Mouse (Mus musculus): Measurements from ENCODE around the gene Slc4a3.

Gene Slc4a3

DNA sequence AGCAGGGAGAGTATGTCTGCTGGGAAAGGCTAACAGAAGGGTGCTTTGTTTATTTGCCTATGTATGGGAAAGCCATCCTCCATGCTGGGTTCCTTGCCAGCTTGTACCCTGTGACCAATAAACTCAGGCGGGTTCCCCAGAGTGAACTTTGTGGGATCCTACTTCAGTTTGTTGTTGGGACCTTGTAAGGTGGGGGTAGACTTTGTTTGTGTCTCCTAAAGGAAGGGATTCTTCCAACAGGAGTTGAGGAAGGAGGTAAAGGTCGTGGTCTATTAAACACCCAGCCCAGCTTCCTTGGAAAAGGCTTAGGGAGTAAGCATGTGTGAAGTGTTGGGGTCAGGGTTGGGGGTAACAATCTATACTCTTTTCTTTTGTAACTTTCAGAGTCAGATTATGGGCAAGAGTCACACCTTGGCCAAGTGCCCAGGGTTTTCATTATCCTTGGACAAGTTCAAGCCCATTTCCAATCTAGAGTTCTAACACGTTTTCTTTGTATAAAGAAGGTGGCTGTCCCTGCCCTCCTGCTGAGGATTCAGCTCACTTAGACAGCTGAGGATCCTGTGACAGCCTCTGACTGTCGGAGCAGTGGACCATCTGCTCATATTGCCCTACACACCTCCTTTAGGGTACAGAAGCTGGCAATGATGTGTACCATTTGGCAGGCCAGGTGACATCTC lies 15.3 kb downstream of the Slc4a3 start:
- peak in 1 of 2 experiments; percentile 16 for DNase-seq

- no peak for DNase-seq
These were observed 15.8 kb downstream of the Slc4a3 start for GRCm38 (mm10) chr1:75561898-75562238.

DNA sequence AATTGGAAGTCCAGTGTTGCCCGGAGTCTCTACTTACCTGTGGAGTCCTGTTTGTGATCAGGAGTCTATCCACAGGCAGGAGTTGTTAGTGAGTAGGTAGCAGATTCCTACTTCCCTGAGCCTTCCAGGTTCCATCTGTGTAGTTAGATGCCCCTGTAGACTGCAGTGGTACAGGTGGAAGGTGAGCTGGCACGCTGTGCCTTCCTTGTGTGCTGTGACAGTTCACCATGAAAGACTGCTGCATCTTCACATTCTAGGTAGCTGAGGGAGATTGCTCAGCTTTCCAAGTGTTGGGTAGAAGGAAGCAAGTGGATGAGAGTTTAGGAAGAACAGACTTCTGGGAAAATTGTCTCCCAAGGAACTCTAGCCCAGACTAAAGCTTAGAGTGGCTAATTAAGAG lies 18.0 kb downstream of the Slc4a3 start:
- DNase-seq: no peak

GRCm38 (mm10) chr1:75564916-75565315 lies 18.9 kb downstream of the Slc4a3 start:
- DNase-seq: no peak

DNA sequence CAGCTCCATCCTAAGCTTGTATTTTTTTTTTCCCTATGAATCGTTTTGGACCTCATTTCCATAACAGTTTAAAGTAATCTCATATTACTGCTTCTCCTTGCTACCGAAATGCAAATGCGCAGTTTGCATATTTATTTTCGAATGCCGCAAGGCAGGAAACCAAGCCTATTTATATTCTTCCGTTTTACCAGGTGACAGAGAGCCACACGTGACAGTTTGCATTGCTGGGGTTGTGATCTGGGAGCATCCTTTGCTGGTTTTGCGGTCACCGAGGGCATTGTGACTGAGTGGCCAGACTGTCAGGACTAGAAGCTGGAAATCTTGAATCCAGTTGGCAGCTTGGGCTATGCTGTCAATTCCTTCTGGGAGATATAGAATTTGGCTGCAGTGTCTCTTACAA lies 19.6 kb downstream of the Slc4a3 start:
- DNase-seq: no peak

- DNase-seq: no peak
These were observed 24.3 kb downstream of the Slc4a3 start for GRCm38 (mm10) chr1:75570403-75570802.

GRCm38 (mm10) chr1:75572776-75573175 lies 26.7 kb downstream of the Slc4a3 start:
- DNase-seq: no peak

DNA sequence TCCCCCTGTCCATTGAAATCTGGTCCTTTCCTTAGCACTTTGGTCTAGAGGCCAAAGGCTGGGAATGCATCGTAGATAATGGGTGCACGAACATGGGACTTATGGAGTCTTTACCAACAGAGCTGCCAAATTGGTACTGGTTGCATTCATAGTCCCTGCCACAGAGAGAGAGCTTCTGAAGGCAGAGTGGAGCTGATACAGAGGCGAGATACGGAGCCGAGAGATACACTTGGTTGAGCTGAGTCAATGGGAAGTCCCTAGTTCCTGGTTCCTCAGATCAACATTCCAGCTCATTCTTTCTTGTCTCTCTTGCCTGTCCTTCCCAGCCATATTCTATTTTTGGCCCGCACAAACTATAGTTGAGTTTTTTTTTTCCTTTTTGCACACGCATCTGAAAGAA lies 27.6 kb downstream of the Slc4a3 start:
- DNase-seq: no peak

- no peak for DNase-seq
These were observed 28.6 kb downstream of the Slc4a3 start for GRCm38 (mm10) chr1:75574476-75575310.

- DNase-seq: no peak
These were observed 36.0 kb downstream of the Slc4a3 start for GRCm38 (mm10) chr1:75581936-75582624.

DNA sequence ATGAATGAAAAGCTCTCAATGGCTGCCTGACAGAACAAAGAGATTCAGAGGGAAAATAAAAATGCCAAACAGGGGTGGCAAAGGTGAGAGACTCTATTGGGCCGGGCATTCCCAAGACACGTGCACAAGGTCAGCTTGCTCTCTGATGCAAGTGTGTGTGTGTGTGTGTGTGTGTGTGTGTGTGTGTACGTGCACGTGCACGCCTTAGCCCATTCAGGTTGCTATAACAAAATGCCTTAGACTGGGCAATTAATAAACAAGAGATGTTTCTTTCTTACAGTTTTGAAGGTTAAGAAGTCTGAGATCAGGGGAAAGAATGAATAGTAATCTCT lies 36.5 kb downstream of the Slc4a3 start:
- DNase-seq: no peak

- DNase-seq: no peak
These were observed 37.0 kb downstream of the Slc4a3 start for GRCm38 (mm10) chr1:75583034-75583433.

DNA sequence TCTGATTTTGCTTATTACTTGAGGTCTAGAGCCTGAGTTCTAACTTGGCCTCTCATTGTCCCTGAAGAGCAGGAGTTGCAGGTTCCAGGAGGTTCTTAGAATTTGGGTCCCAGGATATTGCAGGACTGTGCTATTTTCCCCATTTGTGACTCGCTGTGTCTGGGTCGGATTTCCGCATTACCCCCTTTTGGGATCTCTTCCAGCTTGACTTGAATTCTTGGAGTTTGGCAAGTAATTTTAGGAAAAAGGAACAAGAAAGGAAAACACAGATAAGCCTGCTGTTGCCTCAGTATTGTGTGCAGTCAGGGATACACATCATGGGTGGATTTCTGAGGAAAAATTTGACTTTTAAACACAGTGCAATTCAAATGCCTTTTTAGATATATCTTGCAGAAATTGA lies 40.7 kb downstream of the Slc4a3 start:
- no peak for DNase-seq

DNA sequence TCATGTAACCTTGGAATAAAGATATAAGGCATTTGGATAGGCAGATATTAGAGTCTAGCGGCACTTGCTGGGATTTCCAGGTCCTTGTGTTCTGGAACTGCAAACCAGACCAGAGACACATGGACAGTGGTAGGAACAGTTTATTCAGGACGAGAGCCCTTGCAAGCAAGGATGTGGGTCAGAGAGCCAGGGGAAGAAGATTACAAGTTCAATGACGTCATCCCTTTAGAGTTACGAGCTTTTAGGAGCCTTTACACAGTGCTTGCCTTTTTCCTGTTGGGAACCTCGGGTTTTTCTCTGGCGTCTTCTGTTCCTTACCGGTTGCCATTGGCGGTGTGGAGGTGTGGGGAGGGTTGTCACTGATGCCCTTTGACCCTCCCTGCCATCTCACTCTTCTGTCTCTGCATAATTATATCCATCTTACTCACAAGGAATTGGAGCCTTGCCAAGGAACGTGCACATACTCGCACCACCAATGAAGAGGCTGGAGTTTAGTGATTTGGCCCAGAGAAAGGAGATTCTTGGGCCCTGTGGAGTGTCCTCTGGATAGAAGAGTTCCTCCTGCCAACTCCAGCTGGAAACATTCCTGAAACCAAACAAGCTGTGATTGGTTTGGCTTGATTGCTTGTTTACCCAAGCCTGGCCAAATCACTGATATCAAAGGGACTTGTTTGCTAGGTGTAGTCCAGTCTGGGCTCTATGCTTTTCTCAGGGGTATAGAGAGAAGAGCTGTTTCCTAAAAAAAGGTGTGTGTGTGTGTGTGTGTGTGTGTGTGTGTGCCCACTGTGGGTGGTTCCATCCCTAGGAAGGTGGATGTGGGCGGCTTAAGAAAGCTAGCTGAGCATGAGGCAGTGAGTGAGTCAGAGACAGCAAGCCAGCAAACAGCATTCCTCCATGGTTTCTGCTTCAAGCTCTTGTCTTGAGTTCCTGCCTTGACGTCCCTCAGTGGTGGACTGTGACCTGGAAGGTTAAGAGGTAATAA lies 42.0 kb downstream of the Slc4a3 start:
- no peak for DNase-seq

- DNase-seq: peak in 1 of 2 experiments; percentile 13
These were observed 42.8 kb downstream of the Slc4a3 start for GRCm38 (mm10) chr1:75588874-75589273.

DNA sequence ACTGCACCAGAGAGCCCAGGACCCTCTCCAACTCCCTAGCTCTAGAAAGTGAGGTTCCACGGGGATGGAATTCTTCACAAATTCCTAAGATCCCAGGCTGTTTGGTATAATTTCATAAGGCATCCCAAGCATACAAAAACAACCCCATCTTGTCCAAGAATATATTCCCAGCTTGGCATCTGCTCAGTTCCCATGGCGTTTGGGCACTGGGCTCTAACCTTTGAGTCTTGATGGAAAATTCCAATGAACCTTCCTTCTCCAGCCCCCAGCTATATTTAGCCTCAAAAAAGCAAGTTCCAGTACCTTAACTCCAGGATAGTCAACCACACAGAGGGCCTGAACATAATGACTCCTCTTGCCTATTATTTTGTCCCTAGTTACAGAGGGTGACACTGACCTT lies 43.9 kb downstream of the Slc4a3 start:
- DNase-seq: no peak

DNA sequence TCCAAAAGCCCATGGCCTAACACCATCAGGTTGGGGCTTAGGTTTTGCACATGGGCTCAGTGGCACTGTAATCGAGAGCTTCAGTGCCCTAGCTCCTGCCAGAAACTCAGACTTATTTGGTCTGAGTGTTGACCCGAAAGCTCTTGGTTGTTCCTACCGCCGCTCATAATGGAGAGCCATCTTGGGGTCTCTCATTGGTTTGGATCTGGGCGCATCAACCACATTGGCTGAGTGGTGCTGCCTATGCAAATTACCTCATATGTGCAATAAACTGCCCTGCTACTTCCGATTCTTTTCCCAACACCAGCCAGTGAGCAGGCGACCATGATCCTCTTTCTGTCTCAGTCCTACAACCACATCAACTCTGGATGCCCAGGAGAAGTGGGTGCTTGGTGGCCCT lies 47.9 kb downstream of the Slc4a3 start:
- DNase-seq: no peak

DNA sequence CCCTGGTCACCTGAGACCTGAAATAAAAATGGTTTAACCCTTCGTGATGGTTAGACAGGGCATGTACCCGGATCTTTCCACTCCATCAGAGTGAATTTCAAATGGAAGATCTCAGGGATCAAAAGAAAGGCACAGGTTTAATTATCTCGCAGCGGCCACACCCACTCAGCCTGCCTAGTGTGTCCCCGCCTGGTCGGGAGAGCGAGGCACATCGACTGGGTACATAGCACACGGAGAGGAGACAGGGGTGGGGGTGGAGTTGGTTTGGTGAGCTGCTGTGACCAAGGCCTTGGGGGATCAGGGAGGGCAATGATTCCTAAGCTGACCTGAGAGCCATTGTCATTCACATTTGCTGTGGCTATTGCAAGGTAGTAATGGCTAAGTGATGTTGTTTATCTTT lies 48.8 kb downstream of the Slc4a3 start:
- no peak for DNase-seq

DNA sequence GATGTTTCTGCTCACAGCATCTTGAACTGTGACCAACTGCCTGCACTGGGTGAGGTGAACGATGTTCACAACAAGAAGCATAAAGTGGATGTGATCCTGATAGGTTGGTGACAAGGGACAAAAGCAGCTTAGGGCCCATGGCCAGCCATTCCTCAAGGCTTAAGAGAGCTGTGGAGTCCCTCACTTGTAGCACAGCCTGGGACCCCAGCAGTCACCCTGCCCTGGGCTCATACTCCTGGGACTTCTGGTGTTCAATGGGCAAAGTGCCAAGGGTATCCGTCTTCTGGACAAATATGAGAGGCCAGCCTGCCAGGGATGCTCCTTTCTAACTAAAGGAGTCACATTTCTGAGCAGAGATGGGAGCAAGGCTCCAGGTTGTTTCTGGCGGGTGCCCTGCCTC lies 49.9 kb downstream of the Slc4a3 start:
- DNase-seq: no peak

- DNase-seq: no peak
These were observed 50.8 kb downstream of the Slc4a3 start for GRCm38 (mm10) chr1:75596906-75597305.

GRCm38 (mm10) chr1:75597622-75598021 lies 51.6 kb downstream of the Slc4a3 start:
- peak in 1 of 2 experiments; percentile 56 for DNase-seq

DNA sequence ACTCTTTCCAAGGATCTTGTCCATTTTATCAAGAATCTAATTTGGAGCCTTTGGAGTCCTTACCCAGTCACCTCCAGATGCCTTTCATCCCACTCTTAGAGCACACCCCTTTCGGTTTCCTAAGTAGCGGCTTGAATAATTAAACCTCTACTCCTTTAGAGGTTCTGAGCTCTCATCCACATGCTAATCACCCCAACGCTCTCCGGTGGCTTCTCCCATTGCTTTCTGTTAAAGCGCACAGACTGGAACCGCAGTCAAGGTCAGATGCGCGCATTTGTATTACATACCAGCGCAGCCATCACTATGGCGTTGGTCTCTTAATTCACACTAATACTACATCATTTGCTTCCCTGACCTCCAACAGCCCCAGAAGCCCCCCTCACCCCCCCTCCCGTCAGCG lies 55.7 kb downstream of the Slc4a3 start:
- DNase-seq: no peak

GRCm38 (mm10) chr1:75603584-75603983 lies 57.5 kb downstream of the Slc4a3 start:
- DNase-seq: no peak
